8 mouse cellular contexts compared by ENCODE assay signal in the genomic region with DNA sequence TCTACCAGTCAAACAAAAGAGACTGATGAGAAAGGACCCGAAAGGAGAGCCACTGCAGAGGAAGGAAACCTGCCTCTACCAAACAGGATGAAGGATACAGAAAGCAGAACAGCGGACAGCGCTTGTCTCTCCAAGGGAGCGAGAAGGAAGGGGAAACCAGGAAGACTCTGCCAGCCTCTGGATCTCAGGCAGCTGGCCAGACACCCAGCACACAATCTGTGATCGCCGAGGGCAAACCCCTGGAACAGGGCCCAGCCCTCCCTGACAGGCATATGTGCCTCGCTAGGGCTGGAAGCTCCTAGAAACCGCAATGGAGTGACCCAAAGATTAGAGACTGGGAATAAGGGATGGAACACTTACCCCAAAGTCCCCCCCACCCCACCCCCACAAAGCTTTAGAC. TPM values are rescaled to one million over a fixed set of nuclear protein-coding genes. Genes with fewer than 3 reads are reported as not detected.
DNase-seq lines count a peak whose midpoint lies in the region.

No protein-coding gene starts in this region.

- peak; percentile 92 for DNase-seq in left cerebral cortex, postnatal 4 days
- no peak for DNase-seq in left cerebral cortex, adult 9 months (ENCODE audit: low spot score in 2 of 2)
- DNase-seq in cerebellum, postnatal 14 days: peak; percentile 63 to 75
- DNase-seq in heart, postnatal 10 days: peak; percentile 83 to 85
- DNase-seq in lung, postnatal 10 days: peak; percentile 74
- DNase-seq in layer of hippocampus, postnatal 25 days (ENCODE audit: extremely low spot score in 1 of 2, low spot score in 1 of 2): no peak
- no peak for DNase-seq in left cerebral cortex, postnatal 10 days (ENCODE audit: extremely low spot score in 1 of 2, low spot score in 2 of 2)
- DNase-seq in right cerebral cortex, postnatal 25 days: no peak

- intact Hi-C loops in left cerebral cortex, postnatal 4 days (cut with DNase I): no loop called here
- intact Hi-C loops in heart, postnatal 10 days (cut with DNase I): no loop called here
- intact Hi-C loops in left cerebral cortex, postnatal 10 days (cut with DNase I): no loop called here

RNA-seq across cellular contexts. Expression of a gene that starts 12.9 kb away (rescaled TPM):
- 1 to 10 TPM; 5.7 to 6.0 TPM for total RNA-seq in left cerebral cortex, postnatal 4 days (2021)
- total RNA-seq in heart, postnatal 10 days (2021): 10 to 100 TPM; 12.3 to 17.1 TPM
- total RNA-seq in layer of hippocampus, postnatal 25 days (2021): 1 to 10 TPM; 4.0 to 5.0 TPM
- total RNA-seq in left cerebral cortex, postnatal 10 days (2021): 1 to 10 TPM; 4.0 to 5.2 TPM

RNA-seq across cellular contexts. Expression of a gene that starts 57.0 kb away (rescaled TPM):
- 100 to 1,000 TPM; 159 to 170 TPM for total RNA-seq in left cerebral cortex, postnatal 4 days (2021)
- 100 to 1,000 TPM; 121 to 126 TPM for total RNA-seq in heart, postnatal 10 days (2021)
- total RNA-seq in layer of hippocampus, postnatal 25 days (2021): 100 to 1,000 TPM; 163 to 201 TPM
- 100 to 1,000 TPM; 159 to 171 TPM for total RNA-seq in left cerebral cortex, postnatal 10 days (2021)

Comparison
In these comparisons a context has a peak if more than half of its experiments do, and no peak if none do; other contexts are left out.
1. DNase-seq: peak in left cerebral cortex, postnatal 4 days (single experiment), cerebellum, postnatal 14 days (2 of 2), heart, postnatal 10 days (2 of 2) and lung, postnatal 10 days (single experiment); none in left cerebral cortex, adult 9 months (0 of 2), layer of hippocampus, postnatal 25 days (0 of 2), left cerebral cortex, postnatal 10 days (0 of 2) and right cerebral cortex, postnatal 25 days (single experiment).